Mouse (Mus musculus) adrenal gland, adult 18-20 months (tissue): ENCODE results near the gene Gm13040. TPM values are rescaled to one million over a fixed set of nuclear protein-coding genes. Genes with fewer than 3 reads are reported as not detected.
"Not testable (repeated sequence)": the region's sequence is repeated elsewhere in the genome, so short reads cannot be mapped to it uniquely, and the experiment has no call there.

Experiments
- DNase-seq, 2 experiments: peaks; one replicate each; pipeline ENCODE4 v3.0.0; 2021 to 2022; ENCODE audit warnings: low spot score in 2 of 2
- long read RNA-seq, 2 experiments: library from polyadenylated mRNA; stranded (forward); transcript quantifications; one replicate each; pipeline ENCODE4 v2.0.0; 2021
- total RNA-seq, 2 experiments: library from RNA; stranded (reverse); gene quantifications; 1 replicate in 1 of 2; 2 replicates in 1 of 2; pipeline ENCODE4 v1.2.3; 2021

Gm13040 gene
- not detected for total RNA-seq
- long read RNA-seq, experiment 1, result 0 reads
- long read RNA-seq, experiment 2, result 0 reads

DNA sequence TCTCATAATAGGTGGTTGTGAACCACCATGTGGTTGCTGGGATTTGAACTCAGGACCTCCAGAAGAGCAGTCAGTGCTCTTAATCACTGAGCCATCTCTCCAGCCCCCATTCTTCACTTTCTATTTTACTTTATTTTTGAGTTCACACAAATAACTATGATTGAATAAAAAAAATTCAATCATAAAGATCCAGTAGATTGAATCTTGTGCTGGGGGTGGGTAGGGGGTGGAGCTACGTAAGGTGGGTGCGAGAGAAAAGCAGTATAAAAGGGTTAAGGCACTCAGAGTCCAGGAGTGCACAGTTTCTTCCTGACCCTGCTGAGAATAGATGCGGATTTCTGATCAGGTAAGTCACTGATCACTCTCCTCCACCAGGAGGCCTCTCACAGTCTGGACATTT, at the start of gene Gm13040:
Gm13040 (plus strand) TSS at position 301 of the 400 bp plus-strand sequence.
- DNase-seq, result not testable (repeated sequence)

DNA sequence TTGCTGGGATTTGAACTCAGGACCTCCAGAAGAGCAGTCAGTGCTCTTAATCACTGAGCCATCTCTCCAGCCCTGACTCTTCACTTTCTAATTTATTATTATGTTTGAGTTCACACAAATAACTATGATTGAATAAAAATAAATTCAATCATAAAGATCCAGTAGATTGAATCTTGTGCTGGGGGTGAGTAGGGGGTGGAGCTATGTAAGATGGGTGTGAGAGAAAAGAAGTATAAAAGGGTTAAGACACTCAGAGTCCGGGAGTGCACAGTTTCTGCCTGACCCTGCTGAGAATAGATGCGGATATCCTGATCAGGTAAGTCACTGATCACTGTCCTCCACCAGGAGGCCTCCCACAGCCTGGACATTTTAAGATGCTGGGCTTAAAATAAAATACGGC, 24.7 kb upstream of the Gm13040 start, which contains the start of gene Gm13043:
Gm13043 (plus strand) TSS at position 301 of the 400 bp plus-strand sequence.
- no peak for DNase-seq

DNA sequence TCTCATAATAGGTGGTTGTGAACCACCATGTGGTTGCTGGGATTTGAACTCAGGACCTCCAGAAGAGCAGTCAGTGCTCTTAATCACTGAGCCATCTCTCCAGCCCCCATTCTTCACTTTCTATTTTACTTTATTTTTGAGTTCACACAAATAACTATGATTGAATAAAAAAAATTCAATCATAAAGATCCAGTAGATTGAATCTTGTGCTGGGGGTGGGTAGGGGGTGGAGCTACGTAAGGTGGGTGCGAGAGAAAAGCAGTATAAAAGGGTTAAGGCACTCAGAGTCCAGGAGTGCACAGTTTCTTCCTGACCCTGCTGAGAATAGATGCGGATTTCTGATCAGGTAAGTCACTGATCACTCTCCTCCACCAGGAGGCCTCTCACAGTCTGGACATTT, 15.6 kb downstream of the Gm13040 start, which contains the start of the genes BC080695 and Gm13057:
BC080695 (plus strand) TSS at position 301 of the 400 bp plus-strand sequence.
Gm13057 (plus strand) TSS at position 310 of the 400 bp plus-strand sequence.
- DNase-seq, result not testable (repeated sequence)

Other genes with a start within 250 kb of the Gm13040 start
- gene Pdpn, start 236.4 kb upstream of the Gm13040 start, total RNA-seq, result 10 to 100 TPM in 1 of 2 experiments, 1 to 10 TPM in 1; 5.8 to 10.6 TPM
- gene Lrrc38, start 186.2 kb upstream of the Gm13040 start, total RNA-seq, result under 1 TPM in 1 of 2 experiments, not detected in 1; 0.43 TPM
- gene Pramel1, start 141.5 kb upstream of the Gm13040 start, total RNA-seq, result not detected
- gene Pramef8, start 123.5 kb upstream of the Gm13040 start, total RNA-seq, result 10 to 100 TPM in 1 of 2 experiments, 1 to 10 TPM in 1; 9.3 to 10.7 TPM
- gene Oog4, start 85.6 kb upstream of the Gm13040 start, total RNA-seq, result not detected
- gene Gm13043, start 24.6 kb upstream of the Gm13040 start, total RNA-seq, result not detected
- not detected for gene BC080695, start 15.7 kb downstream of the Gm13040 start, total RNA-seq
- not detected for gene Gm13057, start 15.8 kb downstream of the Gm13040 start, total RNA-seq
- gene Gm13083, start 79.0 kb downstream of the Gm13040 start, total RNA-seq, result not detected
- not detected for gene Gm13088, start 121.3 kb downstream of the Gm13040 start, total RNA-seq
- not detected for gene Gm13089, start 166.8 kb downstream of the Gm13040 start, total RNA-seq
- not detected for gene Gm13078, start 183.5 kb downstream of the Gm13040 start, total RNA-seq